Mouse (Mus musculus) lung, adult 2 months (tissue): ENCODE data around the gene Spaca9.

ENCODE experiments used
- CTCF ChIP-seq: fragments of 200-500 bp; IDR thresholded peaks from 2 replicates; pipeline ENCODE4 v1.5.1; 2011; ENCODE audit warnings: mild to moderate bottlenecking, low read length, control low read depth; ENCODE audit not compliant: insufficient read depth
- POLR2A ChIP-seq: fragments of 200-500 bp; IDR thresholded peaks from 2 replicates; pipeline ENCODE4 v1.6.1; 2011; ENCODE audit warnings: low read depth, mild to moderate bottlenecking, control low read depth, low read length, borderline replicate concordance; ENCODE audit errors: extremely low read depth

GRCm38 (mm10) chr2:28662891-28663290, 36.6 kb downstream of the Spaca9 start:
- no peak for TF ChIP-seq CTCF
- TF ChIP-seq POLR2A, result no peak
